Mouse (Mus musculus) thymus, postnatal 36 days (tissue): ENCODE results near the gene Atp6v0a4.

Source experiments
- DNase-seq, 2 experiments: peaks; one replicate each; pipeline ENCODE4 v3.0.0; 2022; ENCODE audit warnings: mixed read lengths in 2 of 2

The Atp6v0a4 gene

GRCm38 (mm10) chr6:38123471-38124206 is 747 bp downstream of the Atp6v0a4 start:
- no peak for DNase-seq

- no peak for DNase-seq
Observed at GRCm38 (mm10) chr6:38122791-38123190, 1.6 kb downstream of the Atp6v0a4 start.

- no peak for DNase-seq
Observed at GRCm38 (mm10) chr6:38121843-38122242, 2.5 kb downstream of the Atp6v0a4 start.

GRCm38 (mm10) chr6:38120681-38121371 is 3.6 kb downstream of the Atp6v0a4 start:
- peak; percentile 11 to 24 for DNase-seq

GRCm38 (mm10) chr6:38118341-38118740 is 6.0 kb downstream of the Atp6v0a4 start:
- DNase-seq = no peak

GRCm38 (mm10) chr6:38116107-38116770 is 8.1 kb downstream of the Atp6v0a4 start:
- no peak for DNase-seq

- DNase-seq = no peak
Observed at GRCm38 (mm10) chr6:38110859-38111258, 13.5 kb downstream of the Atp6v0a4 start.

GRCm38 (mm10) chr6:38109871-38110270 is 14.5 kb downstream of the Atp6v0a4 start:
- DNase-seq = no peak

- DNase-seq = no peak
Observed at GRCm38 (mm10) chr6:38109160-38109795, 15.1 kb downstream of the Atp6v0a4 start, which contains the start of gene Tmem213. TSS of gene Tmem213 (plus strand) at chr6:38109255.

- no peak for DNase-seq
Observed at GRCm38 (mm10) chr6:38108449-38108848, 15.9 kb downstream of the Atp6v0a4 start.

- DNase-seq = no peak
Observed at GRCm38 (mm10) chr6:38105924-38106323, 18.5 kb downstream of the Atp6v0a4 start.

- DNase-seq = no peak
Observed at GRCm38 (mm10) chr6:38103775-38104174, 20.6 kb downstream of the Atp6v0a4 start.

- no peak for DNase-seq
Observed at GRCm38 (mm10) chr6:38102216-38102795, 22.1 kb downstream of the Atp6v0a4 start.

GRCm38 (mm10) chr6:38096961-38097370 is 27.4 kb downstream of the Atp6v0a4 start:
- DNase-seq = no peak

GRCm38 (mm10) chr6:38094701-38095100 is 29.7 kb downstream of the Atp6v0a4 start:
- no peak for DNase-seq

- DNase-seq = no peak
Observed at GRCm38 (mm10) chr6:38092539-38092938, 31.8 kb downstream of the Atp6v0a4 start.

- DNase-seq = no peak
Observed at GRCm38 (mm10) chr6:38087242-38088026, 37.0 kb downstream of the Atp6v0a4 start.

GRCm38 (mm10) chr6:38083204-38083603 is 41.2 kb downstream of the Atp6v0a4 start:
- no peak for DNase-seq

GRCm38 (mm10) chr6:38081727-38082341 is 42.6 kb downstream of the Atp6v0a4 start:
- DNase-seq = no peak

GRCm38 (mm10) chr6:38080364-38080763 is 44.0 kb downstream of the Atp6v0a4 start:
- no peak for DNase-seq

- no peak for DNase-seq
Observed at GRCm38 (mm10) chr6:38073592-38073991, 50.8 kb downstream of the Atp6v0a4 start.
